ENCODE assay signal across 21 mouse cellular contexts in the genomic region with DNA sequence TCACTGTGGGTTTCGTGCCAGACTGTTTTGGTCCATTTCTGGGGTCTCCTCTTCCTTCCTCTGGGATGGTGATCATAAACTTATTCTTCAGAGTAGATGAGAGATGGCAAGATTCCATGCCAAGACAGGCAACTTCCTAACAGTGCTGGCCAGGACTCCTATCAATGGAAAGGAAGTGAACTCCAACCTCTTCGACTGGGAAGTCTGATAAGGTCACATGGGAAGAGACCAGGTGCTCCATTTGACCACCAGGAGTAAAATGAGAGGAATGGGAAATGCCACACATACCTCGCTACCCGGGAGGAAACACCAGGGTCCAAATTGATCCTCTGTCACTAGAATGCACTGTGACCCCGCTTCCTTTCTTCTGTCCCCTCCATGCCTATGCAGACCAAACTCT.
A peak's percentile ranks its signal among the peaks of the same experiment; 100 is the strongest.
DNase-seq lines count a peak whose midpoint lies in the region; ATAC-seq and TF ChIP-seq lines count a peak whose summit lies in the region.
"Had no signal": no experiment of that assay in that cellular context is flagged by ENCODE, and none has a peak within 500 bp of the region (broad histone marks: within the 10 kb centered on the region; RNA-seq: fewer than 3 reads in every experiment).

No protein-coding gene starts in this region.

- H3K9me3 ChIP-seq in heart, embryonic 11.5 days (replicated peaks; ENCODE audit: control insufficient read depth, low read length), result no peaks in the 10 kb centered on the region
- H3K9me3 ChIP-seq in lung, embryonic 14.5 days (ENCODE audit: low read depth, low read length), result no peaks in the 10 kb centered on the region
- H3K9me3 ChIP-seq in embryonic facial prominence, embryonic 10.5 days, result no peaks in the 10 kb centered on the region
- H3K9me3 ChIP-seq: forebrain, embryonic 12.5 days; heart, embryonic 15.5 days; hindbrain, embryonic 10.5 days; limb, embryonic 10.5 days had no signal

- no peak for TF ChIP-seq CTCF in lung, embryonic 14.5 days (IDR thresholded peaks at IDR 0.05; ENCODE audit: low read depth)

- 58% methylated on average over 5 of the region's 5 CpGs for WGBS in heart, embryonic 11.5 days (ENCODE audit: insufficient replicate concordance)
- WGBS in lung, embryonic 14.5 days, result 44% methylated on average over 5 of the region's 5 CpGs
- 68% methylated on average over 5 of the region's 5 CpGs for WGBS in embryonic facial prominence, embryonic 10.5 days

- DNase-seq in heart, adult 18-20 months, result peak; percentile 10 to 37
- DNase-seq in lung, embryonic 14.5 days, result peak; percentile 16
- DNase-seq in lung, postnatal 14 days, result no peak
- DNase-seq in kidney, adult 9 months, result peak; percentile 54
- DNase-seq in kidney, postnatal 25 days, result peak; percentile 30 to 56
- no peak for DNase-seq in embryonic facial prominence, embryonic 10.5 days (ENCODE audit: low spot score)
- DNase-seq in spleen, postnatal 36 days (ENCODE audit: low spot score in 2 of 2), result no peak
- DNase-seq: cerebellum, adult 9-10 months; gastrocnemius, postnatal 14 days; right cerebral cortex, postnatal 4 days had no signal

- H3K9ac ChIP-seq in heart, embryonic 11.5 days (ENCODE audit: low read depth, low read length), result no peak overlapping the region
- no peak overlapping the region for H3K9ac ChIP-seq in lung, embryonic 14.5 days
- H3K9ac ChIP-seq: forebrain, embryonic 12.5 days; heart, embryonic 15.5 days had no signal

- H3K4me3 ChIP-seq in heart, embryonic 11.5 days (ENCODE audit: low read depth, low read length), result no peak overlapping the region
- H3K4me3 ChIP-seq in lung, embryonic 14.5 days (ENCODE audit: low read depth, low read length), result no peak overlapping the region
- no peak overlapping the region for H3K4me3 ChIP-seq in embryonic facial prominence, embryonic 10.5 days
- H3K4me3 ChIP-seq: forebrain, embryonic 12.5 days; heart, embryonic 15.5 days; hindbrain, embryonic 10.5 days; limb, embryonic 10.5 days had no signal

- ATAC-seq in heart, embryonic 11.5 days (replicated peaks; ENCODE audit: insufficient number of reproducible peaks, low FRiP score, low TSS enrichment), result no peak
- no peak for ATAC-seq in lung, embryonic 14.5 days (ENCODE audit: insufficient read depth)
- ATAC-seq: hindbrain, postnatal 0 days; intestine, postnatal 0 days had no signal

- H3K27ac ChIP-seq in heart, embryonic 11.5 days (ENCODE audit: low read depth, low read length), result no peak overlapping the region
- no peak overlapping the region for H3K27ac ChIP-seq in lung, embryonic 14.5 days (ENCODE audit: low read depth)
- no peak overlapping the region for H3K27ac ChIP-seq in embryonic facial prominence, embryonic 10.5 days (replicated peaks)
- H3K27ac ChIP-seq: forebrain, embryonic 12.5 days; heart, embryonic 15.5 days; hindbrain, embryonic 10.5 days; hindbrain, postnatal 0 days; limb, embryonic 10.5 days; macrophage; stomach, postnatal 0 days had no signal

- H3K36me3 ChIP-seq in heart, embryonic 11.5 days (ENCODE audit: control insufficient read depth, insufficient read depth, low read length), result no peaks in the 10 kb centered on the region
- no peaks in the 10 kb centered on the region for H3K36me3 ChIP-seq in lung, embryonic 14.5 days (ENCODE audit: insufficient read depth)
- no peaks in the 10 kb centered on the region for H3K36me3 ChIP-seq in embryonic facial prominence, embryonic 10.5 days (replicated peaks)
- H3K36me3 ChIP-seq: forebrain, embryonic 12.5 days; heart, embryonic 15.5 days; hindbrain, embryonic 10.5 days; limb, embryonic 10.5 days had no signal

- no peaks in the 10 kb centered on the region for H3K4me1 ChIP-seq in heart, embryonic 11.5 days (ENCODE audit: control insufficient read depth, insufficient read depth, low read length)
- no peaks in the 10 kb centered on the region for H3K4me1 ChIP-seq in lung, embryonic 14.5 days (ENCODE audit: insufficient read depth)
- H3K4me1 ChIP-seq in embryonic facial prominence, embryonic 10.5 days, result peaks cover 11% of the 10 kb centered on the region
- H3K4me1 ChIP-seq: heart, embryonic 15.5 days; limb, embryonic 10.5 days had no signal

- H3K27me3 ChIP-seq in heart, embryonic 11.5 days (ENCODE audit: control insufficient read depth, insufficient read depth, low read length), result 0 out of 2 replicates have a peak, but pooled peaks cover 4% of the 10 kb centered on the region
- H3K27me3 ChIP-seq in lung, embryonic 14.5 days (ENCODE audit: insufficient read depth, low read length), result no peaks in the 10 kb centered on the region
- no peaks in the 10 kb centered on the region for H3K27me3 ChIP-seq in embryonic facial prominence, embryonic 10.5 days (replicated peaks; ENCODE audit: low read depth, poor library complexity, severe bottlenecking)
- H3K27me3 ChIP-seq: forebrain, embryonic 12.5 days had no signal

- H3K4me2 ChIP-seq in heart, embryonic 11.5 days, result no peak overlapping the region
- no peak overlapping the region for H3K4me2 ChIP-seq in lung, embryonic 14.5 days
- H3K4me2 ChIP-seq: forebrain, embryonic 12.5 days; heart, embryonic 15.5 days; liver, embryonic 11.5 days; midbrain, embryonic 11.5 days had no signal

Comparison
In these comparisons a context has a peak if more than half of its experiments do, and no peak if none do; other contexts are left out.
1. DNase-seq: peak in heart, adult 18-20 months (2 of 2), lung, embryonic 14.5 days (single experiment), kidney, adult 9 months (single experiment) and kidney, postnatal 25 days (2 of 2); none in lung, postnatal 14 days (single experiment), embryonic facial prominence, embryonic 10.5 days (single experiment) and spleen, postnatal 36 days (0 of 2).